Mouse (Mus musculus) CH12.LX (cell line): ENCODE data around the gene Cmc2. TPM values are rescaled to one million over a fixed set of nuclear protein-coding genes. Genes with fewer than 3 reads are reported as not detected.

Source experiments
- DNase-seq: peaks from one replicate; pipeline ENCODE4 v3.0.0-alpha.2; 2013; ENCODE audit errors: extremely low read depth
- H3K27ac ChIP-seq: 2 replicates; pipeline ENCODE4 v1.5.1; 2012; ENCODE audit warnings: low read depth, mild to moderate bottlenecking, control low read depth, moderate library complexity; ENCODE audit not compliant: insufficient read depth
- H3K27me3 ChIP-seq: replicated peaks from 2 replicates; pipeline ENCODE3; 2012; ENCODE audit warnings: inconsistent platforms
- H3K36me3 ChIP-seq, 2 experiments: replicated peaks in 1 of 2; 2 replicates each; pipeline versions ENCODE3 to v1.6.1; 2012; ENCODE audit warnings: inconsistent platforms in 1 of 2, low read length in 1 of 2, mild to moderate bottlenecking in 1 of 2, mixed read lengths in 1 of 2, moderate library complexity in 1 of 2; ENCODE audit not compliant: control insufficient read depth in 1 of 2, insufficient read depth in 1 of 2
- H3K4me1 ChIP-seq, 2 experiments: 2 replicates each; pipeline ENCODE4 v1.6.1; 2012; ENCODE audit warnings: inconsistent platforms in 1 of 2, moderate library complexity in 1 of 2; ENCODE audit not compliant: insufficient read depth in 2 of 2, control insufficient read depth in 1 of 2
- H3K4me2 ChIP-seq: 2 replicates; pipeline ENCODE4 v1.6.1; 2012; ENCODE audit warnings: low read depth, mild to moderate bottlenecking, control low read depth; ENCODE audit not compliant: poor library complexity, insufficient read depth, severe bottlenecking
- H3K4me3 ChIP-seq, 3 experiments: fragments of 150-350 bp in 1 of 3; sonication (generic) in 1 of 3; replicated peaks in 1 of 3; 2 replicates each; pipeline versions ENCODE3 to v1.5.1; 2011 to 2012; ENCODE audit warnings: low read depth in 2 of 3, low read length in 2 of 3, mild to moderate bottlenecking in 2 of 3, moderate library complexity in 2 of 3, control low read depth in 1 of 3, improper control_type of control experiment in 1 of 3, inconsistent platforms in 1 of 3, mixed read lengths in 1 of 3; ENCODE audit not compliant: poor library complexity in 1 of 3
- H3K79me2 ChIP-seq: replicated peaks from 2 replicates; pipeline ENCODE4 v1.6.1; 2012; ENCODE audit warnings: mild to moderate bottlenecking, moderate library complexity; ENCODE audit not compliant: control insufficient read depth, poor library complexity, insufficient read depth, severe bottlenecking; ENCODE audit errors: extremely low read depth
- H3K9ac ChIP-seq: 2 replicates; pipeline ENCODE4 v1.6.1; 2012; ENCODE audit warnings: low read depth, mild to moderate bottlenecking, control low read depth, moderate library complexity; ENCODE audit not compliant: insufficient read depth
- H3K9me3 ChIP-seq: replicated peaks from 2 replicates; pipeline ENCODE3; 2012; ENCODE audit warnings: low read length, inconsistent platforms, mixed read lengths
- BHLHE40 ChIP-seq: IDR thresholded peaks from 2 replicates; pipeline ENCODE4 v1.6.1; 2011; ENCODE audit warnings: mild to moderate bottlenecking, low read depth, low read length, improper control_type of control experiment
- CHD1 ChIP-seq: IDR thresholded peaks from 2 replicates; pipeline ENCODE4 v1.6.1; 2012; ENCODE audit warnings: low read depth, low read length, improper control_type of control experiment, inconsistent platforms
- CTCF ChIP-seq, 2 experiments: IDR thresholded peaks in 1 of 2; conservative IDR thresholded peaks in 1 of 2; 2 replicates each; pipeline ENCODE4 v1.5.1; 2011 to 2012; ENCODE audit warnings: low read depth in 2 of 2, low read length in 2 of 2, improper control_type of control experiment in 1 of 2, inconsistent platforms in 1 of 2, mild to moderate bottlenecking in 1 of 2, moderate library complexity in 1 of 2
- ELF1 ChIP-seq: IDR thresholded peaks from 2 replicates; pipeline ENCODE4 v1.6.1; 2014; ENCODE audit warnings: low read depth, mild to moderate bottlenecking, inconsistent platforms, low read length, improper control_type of control experiment
- EP300 ChIP-seq: IDR thresholded peaks from 2 replicates; pipeline ENCODE4 v1.6.1; 2011; ENCODE audit warnings: low read length, improper control_type of control experiment
- HCFC1 ChIP-seq: IDR thresholded peaks from 2 replicates; pipeline ENCODE4 v1.6.1; 2012; ENCODE audit warnings: low read depth, mild to moderate bottlenecking, inconsistent platforms, low read length, improper control_type of control experiment
- IRF4 ChIP-seq: IDR thresholded peaks from 2 replicates; pipeline ENCODE4 v1.6.1; 2014; ENCODE audit warnings: low read depth, mild to moderate bottlenecking, inconsistent platforms, low read length, improper control_type of control experiment
- JUND ChIP-seq: conservative IDR thresholded peaks from 2 replicates; pipeline ENCODE4 v1.6.1; 2011; ENCODE audit warnings: low read depth, low read length, improper control_type of control experiment
- KAT2A ChIP-seq: IDR thresholded peaks from 2 replicates; pipeline ENCODE4 v1.6.1; 2012; ENCODE audit warnings: low read length, improper control_type of control experiment, inconsistent platforms; ENCODE audit not compliant: insufficient replicate concordance
- MAFK ChIP-seq: IDR thresholded peaks from 2 replicates; pipeline ENCODE4 v1.6.1; 2011; ENCODE audit warnings: low read length, improper control_type of control experiment; ENCODE audit not compliant: insufficient replicate concordance
- MAX ChIP-seq: IDR thresholded peaks from 2 replicates; pipeline ENCODE4 v1.6.1; 2011; ENCODE audit warnings: low read length, improper control_type of control experiment
- MEF2A ChIP-seq: IDR thresholded peaks from 2 replicates; pipeline ENCODE4 v1.6.1; 2014; ENCODE audit warnings: low read depth, mild to moderate bottlenecking, inconsistent platforms, low read length, improper control_type of control experiment, borderline replicate concordance
- MXI1 ChIP-seq: IDR thresholded peaks from 2 replicates; pipeline ENCODE4 v1.6.1; 2011; ENCODE audit warnings: mild to moderate bottlenecking, low read depth, low read length, improper control_type of control experiment
- PAX5 ChIP-seq: IDR thresholded peaks from 2 replicates; pipeline ENCODE4 v1.6.1; 2012; ENCODE audit warnings: low read length, inconsistent platforms, mixed read lengths
- POLR2AphosphoS2 ChIP-seq: IDR thresholded peaks from 2 replicates; pipeline ENCODE4 v1.6.1; 2011; ENCODE audit warnings: low read depth, low read length, improper control_type of control experiment
- RAD21 ChIP-seq: IDR thresholded peaks from 2 replicates; pipeline ENCODE4 v1.6.1; 2011; ENCODE audit warnings: low read depth, mild to moderate bottlenecking, low read length, improper control_type of control experiment, moderate library complexity
- RCOR1 ChIP-seq: conservative IDR thresholded peaks from 2 replicates; pipeline ENCODE4 v1.6.1; 2012; ENCODE audit warnings: low read depth, mild to moderate bottlenecking, inconsistent platforms, low read length, improper control_type of control experiment
- SIN3A ChIP-seq: IDR thresholded peaks from 2 replicates; pipeline ENCODE4 v1.6.1; 2012; ENCODE audit warnings: low read length, improper control_type of control experiment, inconsistent platforms
- UBTF ChIP-seq: IDR thresholded peaks from 2 replicates; pipeline ENCODE4 v1.6.1; 2012; ENCODE audit warnings: low read depth, mild to moderate bottlenecking, inconsistent platforms, low read length, improper control_type of control experiment, moderate library complexity
- dilution Hi-C: fragments of 300-500 bp; cut with MboI; formaldehyde crosslinking; loops from 2 replicates; pipeline ENCODE4 v1.14.3; 2020; ENCODE audit warnings: low sequenced_read_pairs; ENCODE audit not compliant: extremely low pct_unique_long_range_greater_than_20kb, extremely low pct_ligation_motif_present
- in situ Hi-C: fragments of 300-500 bp; cut with MboI; formaldehyde crosslinking; loops from 3 replicates; pipeline ENCODE4 v1.14.3; 2019; ENCODE audit warnings: low sequenced_read_pairs, low pct_ligation_motif_present, low pct_unique_long_range_greater_than_20kb, mixed read lengths
- polyA plus RNA-seq: library from polyadenylated mRNA; unstranded; fragments of >175 nt; gene quantifications from 2 replicates; pipeline ENCODE4 v1.2.1, GENCODE M21; 2012; ENCODE audit warnings: low read depth; ENCODE audit not compliant: insufficient read length
- total RNA-seq, 2 experiments: library from RNA; depleted of rRNA; stranded (reverse); fragments of 300-350 nt in 1 of 2; fragments of >200 nt in 1 of 2; gene quantifications; 2 replicates each; pipeline ENCODE4 v1.2.3; 2012 to 2014

Gene Cmc2
- total and polyA plus RNA-seq, 3 experiments: 29.1 to 55.1 (median 39.4) TPM

DNA sequence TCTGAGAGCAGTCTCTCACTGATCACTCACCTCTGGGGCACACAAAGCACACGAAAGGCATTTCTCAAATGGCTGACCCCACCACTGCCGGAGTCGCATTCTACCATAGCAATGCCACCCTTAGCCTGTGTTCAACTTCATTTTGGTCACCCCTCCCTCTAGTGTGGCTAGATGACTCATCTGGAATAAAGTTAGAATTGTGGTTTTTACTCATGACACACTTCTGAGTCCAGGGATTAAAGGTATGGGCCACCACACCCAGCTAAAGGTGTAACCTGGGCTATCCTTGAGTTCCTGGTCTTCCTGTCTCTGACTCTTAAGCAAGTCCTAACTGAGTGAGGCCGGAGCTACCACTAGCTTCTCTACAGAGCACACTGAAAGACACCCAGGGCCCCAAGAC lies 15.4 kb downstream of the Cmc2 start:
- H3K79me2 ChIP-seq: no peaks in the 10 kb centered on the region
- in situ Hi-C loops (no loop called here), dilution Hi-C loops (no loop called here)
- peaks cover 0 to 12% of the 10 kb centered on the region in 2 experiments; a peak in 1 of 4 replicates for H3K4me1 ChIP-seq
- H3K27ac ChIP-seq: no peak overlapping the region
- H3K9me3 ChIP-seq: no peaks in the 10 kb centered on the region
- H3K36me3 ChIP-seq: peaks cover 11 to 42% of the 10 kb centered on the region in 2 experiments
- no peak overlapping the region for H3K4me2 ChIP-seq
- no peak for DNase-seq
- no peak overlapping the region for H3K4me3 ChIP-seq
- H3K9ac ChIP-seq: no peak overlapping the region
- no peak for TF ChIP-seq CTCF (conservative IDR thresholded peaks at IDR 0.05 in 1 of 2, IDR thresholded peaks at IDR 0.05 in 1 of 2; ENCODE audit: low read depth in 2 of 2, low read length in 2 of 2)
- no peak for TF ChIP-seq RCOR1
- TF ChIP-seq MAFK: no peak
- TF ChIP-seq MAX: no peak
- TF ChIP-seq BHLHE40: no peak
- no peak for TF ChIP-seq KAT2A
- TF ChIP-seq UBTF: no peak
- TF ChIP-seq RAD21: no peak
- no peak for TF ChIP-seq MEF2A
- TF ChIP-seq ELF1: no peak
- no peak for TF ChIP-seq POLR2AphosphoS2
- TF ChIP-seq PAX5: no peak
- no peak for TF ChIP-seq MXI1
- TF ChIP-seq JUND: no peak
- no peak for TF ChIP-seq HCFC1
- no peak for TF ChIP-seq IRF4
- TF ChIP-seq CHD1: no peak
- TF ChIP-seq, all 38 proteins: peak for 0
- no peaks in the 10 kb centered on the region for H3K27me3 ChIP-seq

DNA sequence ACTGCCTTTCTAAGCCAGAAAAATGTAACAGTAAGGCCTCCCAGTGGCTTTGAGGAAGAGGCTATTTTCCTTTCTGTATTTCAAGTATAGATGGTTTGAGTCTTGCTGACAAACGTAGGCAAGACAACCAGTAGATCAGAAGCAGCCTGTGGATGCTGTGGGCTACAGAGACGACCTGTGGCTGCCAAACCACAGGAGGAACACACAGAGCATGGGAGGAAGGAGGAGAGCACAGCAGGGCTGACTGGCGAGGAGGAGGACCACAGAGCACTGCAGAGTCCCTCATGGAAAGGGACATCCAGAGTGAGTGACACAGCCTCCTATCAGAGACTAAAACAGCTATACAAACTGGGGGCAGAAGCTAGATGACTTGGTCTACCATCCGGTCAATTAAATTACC lies 16.0 kb downstream of the Cmc2 start:
- no peak overlapping the region for H3K27ac ChIP-seq
- dilution Hi-C loops (no loop called here), in situ Hi-C loops (no loop called here)
- peaks cover 0 to 12% of the 10 kb centered on the region in 2 experiments; a peak in 1 of 4 replicates for H3K4me1 ChIP-seq
- peaks cover 9 to 36% of the 10 kb centered on the region in 2 experiments for H3K36me3 ChIP-seq
- no peak for DNase-seq
- no peak overlapping the region for H3K4me3 ChIP-seq
- no peaks in the 10 kb centered on the region for H3K27me3 ChIP-seq
- no peaks in the 10 kb centered on the region for H3K79me2 ChIP-seq
- no peak overlapping the region for H3K9ac ChIP-seq
- H3K9me3 ChIP-seq: no peaks in the 10 kb centered on the region
- H3K4me2 ChIP-seq: no peak overlapping the region
- TF ChIP-seq MAX (no peak), EP300 (no peak), SIN3A (no peak)
